Mouse (Mus musculus): Measurements from ENCODE around the gene Dst. TPM values are rescaled to one million over a fixed set of nuclear protein-coding genes. Genes with fewer than 3 reads are reported as not detected.

The Dst gene
- polyA plus RNA-seq, 1 experiment from 2014 or later: 24.4 TPM

DNA sequence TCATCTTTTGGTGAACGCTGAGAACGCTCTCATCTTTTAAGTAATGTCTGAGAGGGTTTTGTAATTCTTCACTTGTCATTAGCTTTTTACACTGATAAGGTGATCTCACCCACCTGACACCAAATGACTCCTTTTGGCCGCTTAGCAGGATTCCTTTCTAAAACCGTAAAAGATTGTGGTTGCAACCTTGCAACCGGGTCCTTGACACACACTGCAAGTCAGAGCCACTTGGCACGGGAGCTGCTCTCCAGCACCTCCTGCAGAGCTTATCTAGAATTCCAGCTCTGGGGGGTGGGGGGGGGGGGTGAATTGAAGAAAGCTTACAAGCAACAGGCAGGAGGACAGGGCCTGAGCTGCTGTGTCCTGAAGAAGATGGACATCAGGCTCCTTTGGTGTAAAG is 420.6 kb downstream of the Dst start:
- no peak overlapping the region for H3K4me3 ChIP-seq
- no peak overlapping the region for H3K4me2 ChIP-seq
- H3K27me3 ChIP-seq: no peaks in the 10 kb centered on the region
- ATAC-seq (ENCODE audit: insufficient number of reproducible peaks, low FRiP score, low TSS enrichment, low read depth): no peak
- H3K27ac ChIP-seq: no peak overlapping the region
- H3K9ac ChIP-seq: no peak overlapping the region
- no peaks in the 10 kb centered on the region for H3K9me3 ChIP-seq
- 74% methylated on average over 6 of the region's 6 CpGs for WGBS
- peaks cover 17% of the 10 kb centered on the region for H3K4me1 ChIP-seq
- H3K36me3 ChIP-seq: no peaks in the 10 kb centered on the region

DNA sequence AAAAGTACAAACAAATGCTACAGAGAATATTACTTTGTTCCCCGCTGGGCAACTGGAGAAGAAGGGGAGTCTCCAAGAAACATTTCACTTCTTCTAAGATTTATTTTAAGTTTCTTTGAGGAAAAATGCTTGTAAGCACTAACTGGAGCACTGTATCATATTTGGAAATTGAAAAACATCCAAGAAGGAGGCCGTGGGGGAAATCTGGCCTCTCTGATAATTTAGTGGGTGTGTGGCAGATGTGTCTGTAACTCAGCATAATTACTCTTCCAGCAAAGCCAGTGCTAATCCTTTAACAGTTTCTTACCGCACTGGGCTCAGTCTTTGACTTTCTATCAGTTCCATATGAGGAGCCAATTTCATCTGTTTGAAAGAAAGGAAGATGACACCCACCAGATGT is 423.7 kb downstream of the Dst start:
- Histone ChIP-seq H3K4me3 (no peak overlapping the region), H3K9ac (no peak overlapping the region), H3K9me3 (no peaks in the 10 kb centered on the region), H3K27ac (no peak overlapping the region), H3K36me3 (no peaks in the 10 kb centered on the region), H3K27me3 (no peaks in the 10 kb centered on the region), H3K4me1 (peaks cover 8% of the 10 kb centered on the region), H3K4me2 (no peak overlapping the region)
- WGBS: 35% methylated on average over 3 of the region's 3 CpGs
- ATAC-seq (ENCODE audit: insufficient number of reproducible peaks, low FRiP score, low TSS enrichment, low read depth): no peak

Small RNA genes within 50 kb of the gene (microRNA-seq; reads per million reads assigned to microRNA genes)
- gene Mir6896: not detected

Other genes starting within 250 kb of the Dst start
- gene Prim2, start 238.4 kb upstream of the Dst start, polyA plus RNA-seq (2015; fragmentation: Nextera tagmentation; extraction: Ambion mirVana): 32.4 and 33.9 TPM in 2 replicates
- 34.8 and 36.2 TPM in 2 replicates for gene Rab23, start 188.3 kb upstream of the Dst start, polyA plus RNA-seq (2015; fragmentation: Nextera tagmentation; extraction: Ambion mirVana)
- gene Bag2, start 150.4 kb upstream of the Dst start, polyA plus RNA-seq (2015; fragmentation: Nextera tagmentation; extraction: Ambion mirVana): 51.4 and 68.0 TPM in 2 replicates
- gene Zfp451, start 93.6 kb upstream of the Dst start, polyA plus RNA-seq (2015; fragmentation: Nextera tagmentation; extraction: Ambion mirVana): 25.1 and 25.6 TPM in 2 replicates
- 0.81 and 1.3 TPM in 2 replicates for gene Bend6, start 409 bp upstream of the Dst start, polyA plus RNA-seq (2015; fragmentation: Nextera tagmentation; extraction: Ambion mirVana)